Comparison of ENCODE assay signal across 11 mouse cellular contexts in genomic region chr2:119355089-119355488, GRCm38 (mm10). TPM values are rescaled to one million over a fixed set of nuclear protein-coding genes. Genes with fewer than 3 reads are reported as not detected.
DNase-seq lines count a peak whose midpoint lies in the region; ATAC-seq lines count a peak whose summit lies in the region.
"Had no signal": no experiment of that assay in that cellular context is flagged by ENCODE, and none has a peak within 500 bp of the region (broad histone marks: within the 10 kb centered on the region; RNA-seq: fewer than 3 reads in every experiment).

No protein-coding gene starts in this region.

- H3K9ac ChIP-seq in kidney, embryonic 14.5 days (ENCODE audit: low read depth, low read length), result no peak overlapping the region
- no peak overlapping the region for H3K9ac ChIP-seq in heart, embryonic 13.5 days
- H3K9ac ChIP-seq: lung, embryonic 15.5 days had no signal

- H3K9me3 ChIP-seq in kidney, embryonic 14.5 days (ENCODE audit: control insufficient read depth, low read length), result no peaks in the 10 kb centered on the region
- no peaks in the 10 kb centered on the region for H3K9me3 ChIP-seq in heart, embryonic 13.5 days
- H3K9me3 ChIP-seq: lung, embryonic 15.5 days had no signal

- no peaks in the 10 kb centered on the region for H3K36me3 ChIP-seq in kidney, embryonic 14.5 days (ENCODE audit: control insufficient read depth, insufficient read depth, low read length)
- H3K36me3 ChIP-seq in heart, embryonic 13.5 days, result no peaks in the 10 kb centered on the region
- H3K36me3 ChIP-seq: lung, embryonic 15.5 days had no signal

- peak; percentile 33 for DNase-seq in kidney, adult 18-20 months
- DNase-seq in NIH3T3 (ENCODE audit: low read depth), result peak; percentile 25
- DNase-seq in cerebellum, adult 9-10 months, result peak; percentile 97
- no peak for DNase-seq in lung, postnatal 36 days
- no peak for DNase-seq in right cerebral cortex, postnatal 14 days
- no peak for DNase-seq in urinary bladder, postnatal 25 days (ENCODE audit: low spot score)
- DNase-seq: right cerebral cortex, adult 18-20 months had no signal

- no peaks in the 10 kb centered on the region for H3K4me1 ChIP-seq in kidney, embryonic 14.5 days (ENCODE audit: control insufficient read depth, insufficient read depth, low read length)
- peaks cover 11% of the 10 kb centered on the region for H3K4me1 ChIP-seq in heart, embryonic 13.5 days

- H3K4me2 ChIP-seq in kidney, embryonic 14.5 days (replicated peaks; ENCODE audit: low read depth, low read length), result no peak overlapping the region
- no peak overlapping the region for H3K4me2 ChIP-seq in heart, embryonic 13.5 days
- H3K4me2 ChIP-seq: lung, embryonic 15.5 days had no signal

- peaks cover 12% of the 10 kb centered on the region; the same call in 1 of the 2 replicates for H3K27me3 ChIP-seq in kidney, embryonic 14.5 days (ENCODE audit: control insufficient read depth, insufficient read depth, low read length)
- H3K27me3 ChIP-seq in heart, embryonic 13.5 days (replicated peaks), result peaks cover 38% of the 10 kb centered on the region

- no peak for ATAC-seq in kidney, embryonic 14.5 days (ENCODE audit: low FRiP score, low TSS enrichment)
- 0 out of 2 replicates have a peak, but pooled peaks have one; percentile 11 for ATAC-seq in heart, embryonic 13.5 days (ENCODE audit: extremely low read depth, insufficient number of reproducible peaks, low FRiP score, low TSS enrichment)
- ATAC-seq: intestine, embryonic 16.5 days had no signal

- WGBS in kidney, embryonic 14.5 days, result 91% methylated on average over 3 of the region's 3 CpGs
- 76% methylated on average over 3 of the region's 3 CpGs for WGBS in heart, embryonic 13.5 days

- no peak overlapping the region for H3K4me3 ChIP-seq in kidney, embryonic 14.5 days (ENCODE audit: low read length)
- H3K4me3 ChIP-seq in heart, embryonic 13.5 days, result no peak overlapping the region
- H3K4me3 ChIP-seq: lung, embryonic 15.5 days had no signal

- no peak overlapping the region for H3K27ac ChIP-seq in kidney, embryonic 14.5 days (ENCODE audit: low read depth, low read length)
- H3K27ac ChIP-seq in heart, embryonic 13.5 days (replicated peaks), result no peak overlapping the region
- H3K27ac ChIP-seq: lung, embryonic 15.5 days had no signal

RNA-seq across cellular contexts. Expression of gene Chac1, which starts 4.1 kb away (rescaled TPM):
- 0.38 and 1.0 TPM in 2 replicates for polyA plus RNA-seq in kidney, embryonic 14.5 days (2014; fragmentation: Nextera tagmentation; extraction: Ambion mirVana)
- polyA plus RNA-seq in heart, embryonic 13.5 days (2015; fragmentation: Nextera tagmentation; extraction: Ambion mirVana), result 0.35 and 0.78 TPM in 2 replicates

RNA-seq across cellular contexts. Expression of gene Dll4, which starts 29.5 kb away (rescaled TPM):
- polyA plus RNA-seq in kidney, embryonic 14.5 days (2014; fragmentation: Nextera tagmentation; extraction: Ambion mirVana), result 4.9 and 8.3 TPM in 2 replicates
- 7.7 and 8.7 TPM in 2 replicates for polyA plus RNA-seq in heart, embryonic 13.5 days (2015; fragmentation: Nextera tagmentation; extraction: Ambion mirVana)

Comparison
In these comparisons a context has a peak if more than half of its experiments do, and no peak if none do; other contexts are left out.
1. DNase-seq: peak in kidney, adult 18-20 months (single experiment), NIH3T3 (single experiment) and cerebellum, adult 9-10 months (single experiment); none in lung, postnatal 36 days (single experiment), right cerebral cortex, postnatal 14 days (single experiment) and urinary bladder, postnatal 25 days (single experiment).